Mouse (Mus musculus) layer of hippocampus, postnatal 14 days (tissue): ENCODE measurements around the gene Myl3. TPM values are rescaled to one million over a fixed set of nuclear protein-coding genes. Genes with fewer than 3 reads are reported as not detected.

Source experiments
- DNase-seq, 2 experiments: peaks; one replicate each; pipeline ENCODE4 v3.0.0; 2021 to 2022; ENCODE audit warnings: low spot score in 2 of 2, mixed read lengths in 1 of 2
- total RNA-seq, 2 experiments: library from RNA; stranded (reverse); gene quantifications; 2 replicates each; pipeline ENCODE4 v1.2.3; 2021

The Myl3 gene
- total RNA-seq, 2 experiments from 2014 or later: not detected

GRCm38 (mm10) chr9:110729841-110730240 is 11.8 kb upstream of the Myl3 start:
- DNase-seq: peak in 1 of 2 experiments; percentile 37

- no peak for DNase-seq
Observed at GRCm38 (mm10) chr9:110731859-110732258, 9.8 kb upstream of the Myl3 start.

GRCm38 (mm10) chr9:110732623-110733022 is 9.0 kb upstream of the Myl3 start:
- peak; percentile 31 to 43 for DNase-seq

- DNase-seq: no peak
Observed at GRCm38 (mm10) chr9:110733102-110733501, 8.6 kb upstream of the Myl3 start.

- no peak for DNase-seq
Observed at GRCm38 (mm10) chr9:110734154-110734553, 7.5 kb upstream of the Myl3 start.

- no peak for DNase-seq
Observed at GRCm38 (mm10) chr9:110736362-110736761, 5.3 kb upstream of the Myl3 start.

GRCm38 (mm10) chr9:110738054-110738453 is 3.6 kb upstream of the Myl3 start:
- DNase-seq: no peak

GRCm38 (mm10) chr9:110739961-110740360 is 1.7 kb upstream of the Myl3 start:
- no peak for DNase-seq

GRCm38 (mm10) chr9:110742295-110742950 is 762 bp downstream of the Myl3 start:
- DNase-seq: no peak

- DNase-seq: no peak
Observed at GRCm38 (mm10) chr9:110742951-110743455, 1.3 kb downstream of the Myl3 start.

GRCm38 (mm10) chr9:110743456-110744323 is 2.0 kb downstream of the Myl3 start:
- DNase-seq: no peak

- no peak for DNase-seq
Observed at GRCm38 (mm10) chr9:110745752-110746151, 4.1 kb downstream of the Myl3 start.

GRCm38 (mm10) chr9:110746238-110746637 is 4.6 kb downstream of the Myl3 start:
- no peak for DNase-seq

- no peak for DNase-seq
Observed at GRCm38 (mm10) chr9:110746961-110747360, 5.3 kb downstream of the Myl3 start, which contains the start of gene Pth1r. Gene Pth1r (minus strand): TSS chr9:110747145.

- DNase-seq: no peak
Observed at GRCm38 (mm10) chr9:110748451-110748850, 6.8 kb downstream of the Myl3 start.

- no peak for DNase-seq
Observed at GRCm38 (mm10) chr9:110750404-110751187, 8.9 kb downstream of the Myl3 start.

GRCm38 (mm10) chr9:110751412-110751811 is 9.8 kb downstream of the Myl3 start:
- DNase-seq: no peak

- no peak for DNase-seq
Observed at GRCm38 (mm10) chr9:110752917-110753435, 11.3 kb downstream of the Myl3 start.

- DNase-seq: no peak
Observed at GRCm38 (mm10) chr9:110753773-110754172, 12.1 kb downstream of the Myl3 start.

- DNase-seq: no peak
Observed at GRCm38 (mm10) chr9:110757816-110758215, 16.2 kb downstream of the Myl3 start.

GRCm38 (mm10) chr9:110758605-110759004 is 16.9 kb downstream of the Myl3 start:
- peak; percentile 40 to 41 for DNase-seq
